Mouse (Mus musculus): ENCODE data around the gene D17H6S53E.

DNA sequence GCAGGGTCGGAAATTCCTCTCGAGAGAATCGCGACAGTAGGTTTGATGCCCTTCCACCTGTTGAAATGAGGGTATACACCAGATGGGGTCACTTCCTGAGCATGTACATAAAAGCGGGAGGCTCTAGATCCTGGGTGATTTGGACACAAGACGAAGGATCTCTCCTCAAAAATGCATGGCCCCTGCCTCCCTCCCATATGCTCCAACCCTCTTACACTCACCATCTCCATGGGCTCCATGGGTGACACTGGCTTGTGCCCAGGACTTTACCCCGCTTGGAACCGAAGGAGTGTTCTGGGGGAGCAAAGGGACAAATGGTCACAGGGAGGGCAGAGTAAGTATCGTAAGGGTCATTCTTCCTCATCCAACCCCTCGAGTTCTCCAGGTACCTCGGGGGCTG is 35.2 kb downstream of the D17H6S53E start:
- TF ChIP-seq CTCF (conservative IDR thresholded peaks at IDR 0.05; ENCODE audit: low read length) (no peak), NANOG (IDR thresholded peaks at IDR 0.05; ENCODE audit: borderline replicate concordance, low read length) (no peak), POU5F1 (IDR thresholded peaks at IDR 0.05; ENCODE audit: borderline replicate concordance, low read length) (no peak)
